Mouse (Mus musculus) small intestine, adult 2 months (tissue): Measurements from ENCODE around the gene Rnf214.

ENCODE experiments used
- CTCF ChIP-seq: fragments of 200-500 bp; IDR thresholded peaks from 2 replicates; pipeline ENCODE4 v1.5.1; 2012; ENCODE audit warnings: low read depth, mild to moderate bottlenecking, control low read depth, inconsistent platforms, low read length, moderate library complexity, mixed read lengths; ENCODE audit not compliant: insufficient replicate concordance, insufficient read length; ENCODE audit errors: extremely low read depth
- POLR2A ChIP-seq: fragments of 200-500 bp; IDR thresholded peaks from 2 replicates; pipeline ENCODE4 v1.6.1; 2012; ENCODE audit warnings: low read depth, mild to moderate bottlenecking, control low read depth, inconsistent platforms, low read length, moderate library complexity

GRCm38 (mm10) chr9:45919895-45920294, 13.2 kb upstream of the Rnf214 start:
- TF ChIP-seq POLR2A, result no peak
- TF ChIP-seq CTCF, result no peak
